Comparison of ENCODE assay signal across 8 mouse cellular contexts in genomic region chr2:144330960-144331371, GRCm38 (mm10). TPM values are rescaled to one million over a fixed set of nuclear protein-coding genes. Genes with fewer than 3 reads are reported as not detected.
DNase-seq lines count a peak whose midpoint lies in the region; ATAC-seq and TF ChIP-seq lines count a peak whose summit lies in the region.

No protein-coding gene starts in this region.

- no peaks in the 10 kb centered on the region for H3K9me3 ChIP-seq in forebrain, embryonic 11.5 days (ENCODE audit: control insufficient read depth, low read length)
- no peaks in the 10 kb centered on the region for H3K9me3 ChIP-seq in intestine, embryonic 16.5 days (ENCODE audit: control insufficient read depth, low read length)
- H3K9me3 ChIP-seq in liver, embryonic 16.5 days (replicated peaks; ENCODE audit: control insufficient read depth, low read length): no peaks in the 10 kb centered on the region
- H3K9me3 ChIP-seq in neural tube, embryonic 12.5 days: no peaks in the 10 kb centered on the region

- intact Hi-C loops in heart, adult 2 months (cut with DNase I): no loop called here

- CTCF ChIA-PET in Patski (lab: Charles Lee): no interaction called here

- POLR2A ChIA-PET in Patski (lab: Charles Lee): no interaction called here

- TF ChIP-seq POLR2A in heart, adult 2 months (IDR thresholded peaks at IDR 0.05; ENCODE audit: insufficient read depth, low read depth, low read length): no peak

- peak; percentile 51 for ATAC-seq in Patski
- peak; percentile 54 for ATAC-seq in forebrain, embryonic 11.5 days (replicated peaks; ENCODE audit: low FRiP score)
- ATAC-seq in intestine, embryonic 16.5 days: peak; percentile 33
- no peak for ATAC-seq in liver, embryonic 16.5 days (ENCODE audit: low read depth)
- peak; percentile 50 for ATAC-seq in neural tube, embryonic 12.5 days (ENCODE audit: low FRiP score, low read depth)

- H3K79me2 ChIP-seq in heart, adult 2 months (replicated peaks; ENCODE audit: control insufficient read depth, insufficient read depth, low read length): no peaks in the 10 kb centered on the region

- in situ Hi-C loops in Patski (cut with MboI; ENCODE audit: low pct_unique_long_range_greater_than_20kb): no loop called here

- peak; percentile 10 to 34 for DNase-seq in heart, adult 2 months
- DNase-seq in heart, adult 8-10 months (ENCODE audit: low spot score): no peak
- no peak for DNase-seq in Patski (ENCODE audit: low read depth, low spot score)
- peak; percentile 68 for DNase-seq in forebrain, embryonic 11.5 days (ENCODE audit: low spot score)
- DNase-seq in layer of hippocampus, postnatal 25 days (ENCODE audit: extremely low spot score in 1 of 2, low spot score in 1 of 2): no peak

- no peak for TF ChIP-seq EP300 in heart, adult 2 months (IDR thresholded peaks at IDR 0.05; ENCODE audit: insufficient read depth, low read depth, low read length)

- H3K4me2 ChIP-seq in forebrain, embryonic 11.5 days (ENCODE audit: low read depth, low read length, severe bottlenecking): peak overlapping the region; percentile 71
- H3K4me2 ChIP-seq in intestine, embryonic 16.5 days (ENCODE audit: low read depth, low read length): peak overlapping the region; percentile 95
- H3K4me2 ChIP-seq in liver, embryonic 16.5 days (ENCODE audit: low read depth, low read length): peak overlapping the region; percentile 71
- H3K4me2 ChIP-seq in neural tube, embryonic 12.5 days (replicated peaks): peak overlapping the region; percentile 96

- H3K9ac ChIP-seq in heart, adult 2 months (ENCODE audit: low read depth, low read length): peak overlapping the region; percentile 21
- peak overlapping the region; percentile 23; the same call in 1 of the 2 replicates for H3K9ac ChIP-seq in forebrain, embryonic 11.5 days (ENCODE audit: low read length)
- peak overlapping the region; percentile 66 for H3K9ac ChIP-seq in intestine, embryonic 16.5 days (ENCODE audit: low read depth, low read length)
- H3K9ac ChIP-seq in liver, embryonic 16.5 days (ENCODE audit: low read depth, low read length): peak overlapping the region; percentile 20; the same call in 1 of the 2 replicates
- H3K9ac ChIP-seq in neural tube, embryonic 12.5 days: peak overlapping the region; percentile 42; the same call in 1 of the 2 replicates

- no peaks in the 10 kb centered on the region for H3K4me1 ChIP-seq in heart, adult 2 months (ENCODE audit: control insufficient read depth, insufficient read depth, low read length)
- peaks cover 18% of the 10 kb centered on the region; the same call in 1 of the 2 replicates for H3K4me1 ChIP-seq in forebrain, embryonic 11.5 days (replicated peaks; ENCODE audit: control insufficient read depth, insufficient read depth, low read length)
- H3K4me1 ChIP-seq in intestine, embryonic 16.5 days (ENCODE audit: control insufficient read depth, insufficient read depth, low read length): peaks cover 31% of the 10 kb centered on the region
- peaks cover 8% of the 10 kb centered on the region for H3K4me1 ChIP-seq in liver, embryonic 16.5 days (ENCODE audit: control insufficient read depth, low read depth, low read length)
- peaks cover 36% of the 10 kb centered on the region for H3K4me1 ChIP-seq in neural tube, embryonic 12.5 days

- H3K4me3 ChIP-seq in heart, adult 2 months: peak overlapping the region; percentile 42
- H3K4me3 ChIP-seq in forebrain, embryonic 11.5 days (ENCODE audit: low read depth, low read length): peak overlapping the region; percentile 38
- H3K4me3 ChIP-seq in intestine, embryonic 16.5 days (ENCODE audit: low read length): peak overlapping the region; percentile 61
- H3K4me3 ChIP-seq in liver, embryonic 16.5 days (ENCODE audit: low read depth, low read length): peak overlapping the region; percentile 55
- peak overlapping the region; percentile 45 for H3K4me3 ChIP-seq in neural tube, embryonic 12.5 days

- peaks cover 27% of the 10 kb centered on the region for H3K27me3 ChIP-seq in heart, adult 2 months (ENCODE audit: control insufficient read depth, insufficient read depth, low read length)
- peaks cover 30% of the 10 kb centered on the region for H3K27me3 ChIP-seq in Patski
- peaks cover 55% of the 10 kb centered on the region for H3K27me3 ChIP-seq in forebrain, embryonic 11.5 days (ENCODE audit: control insufficient read depth, insufficient read depth, low read length)
- H3K27me3 ChIP-seq in intestine, embryonic 16.5 days (replicated peaks; ENCODE audit: control insufficient read depth, insufficient read depth, low read length): peaks cover 22% of the 10 kb centered on the region
- peaks cover 67% of the 10 kb centered on the region for H3K27me3 ChIP-seq in liver, embryonic 16.5 days (ENCODE audit: control insufficient read depth, insufficient read depth, low read depth, low read length)
- peaks cover 75% of the 10 kb centered on the region for H3K27me3 ChIP-seq in neural tube, embryonic 12.5 days (replicated peaks)

- no peak for TF ChIP-seq CTCF in heart, adult 2 months (IDR thresholded peaks at IDR 0.05)
- no peak for TF ChIP-seq CTCF in Patski (IDR thresholded peaks at IDR 0.05)

- no peaks in the 10 kb centered on the region for H3K36me3 ChIP-seq in heart, adult 2 months (ENCODE audit: control insufficient read depth, insufficient read depth, low read length)
- H3K36me3 ChIP-seq in forebrain, embryonic 11.5 days (ENCODE audit: control insufficient read depth, insufficient read depth, low read length): no peaks in the 10 kb centered on the region
- H3K36me3 ChIP-seq in intestine, embryonic 16.5 days (ENCODE audit: control insufficient read depth, insufficient read depth, low read length): no peaks in the 10 kb centered on the region
- no peaks in the 10 kb centered on the region for H3K36me3 ChIP-seq in liver, embryonic 16.5 days (ENCODE audit: control insufficient read depth, insufficient read depth)
- no peaks in the 10 kb centered on the region for H3K36me3 ChIP-seq in neural tube, embryonic 12.5 days

- no peak overlapping the region for H3K27ac ChIP-seq in heart, adult 2 months
- H3K27ac ChIP-seq in forebrain, embryonic 11.5 days (ENCODE audit: low read depth, low read length): no peak overlapping the region
- H3K27ac ChIP-seq in intestine, embryonic 16.5 days (ENCODE audit: low read length): no peak overlapping the region
- H3K27ac ChIP-seq in liver, embryonic 16.5 days (ENCODE audit: low read length): no peak overlapping the region
- H3K27ac ChIP-seq in neural tube, embryonic 12.5 days: no peak overlapping the region

- WGBS in heart, adult 2 months: under 1% methylated on average over 48 of the region's 50 CpGs
- WGBS in forebrain, embryonic 11.5 days: 1% methylated on average over 49 of the region's 50 CpGs
- under 1% methylated on average over 50 of the region's 50 CpGs for WGBS in intestine, embryonic 16.5 days
- WGBS in liver, embryonic 16.5 days (ENCODE audit: insufficient replicate concordance): under 1% methylated on average over 50 of the region's 50 CpGs
- WGBS in neural tube, embryonic 12.5 days: under 1% methylated on average over 50 of the region's 50 CpGs

RNA-seq across cellular contexts. Expression of gene Ovol2, which starts 1.0 kb away (rescaled TPM):
- total RNA-seq in heart, adult 2 months (2021): not detected
- polyA plus RNA-seq in heart, adult 2 months (2012; rRNA removed): 0.14 TPM in 1 of 2 replicates, not detected in the other
- total RNA-seq in heart, adult 8-10 months (2022): not detected
- polyA plus RNA-seq in Patski (2021): not detected
- polyA plus RNA-seq in forebrain, embryonic 11.5 days (2014; fragmentation: Nextera tagmentation; extraction: Ambion mirVana): 0.24 TPM in 1 of 2 replicates, not detected in the other
- 1.2 TPM in 2 replicates for polyA plus RNA-seq in intestine, embryonic 16.5 days (2015; fragmentation: Nextera tagmentation; extraction: Ambion mirVana)
- polyA plus RNA-seq in liver, embryonic 16.5 days (2015; fragmentation: Nextera tagmentation; extraction: Ambion mirVana): 0.06 TPM in 1 of 2 replicates, not detected in the other
- 0.13 and 0.16 TPM in 2 replicates for polyA plus RNA-seq in neural tube, embryonic 12.5 days (2016; fragmentation: Nextera tagmentation; extraction: Ambion mirVana)
- 1 to 10 TPM in 1 of 2 experiments, under 1 TPM in 1; 0.96 to 1.0 TPM for total RNA-seq in layer of hippocampus, postnatal 25 days (2021)

RNA-seq across cellular contexts. Expression of gene Kat14, which starts 37.8 kb away (rescaled TPM):
- total RNA-seq in heart, adult 2 months (2021): 10 to 100 TPM; 23.7 to 26.8 TPM
- polyA plus RNA-seq in heart, adult 2 months (2012; rRNA removed): 22.2 and 26.1 TPM in 2 replicates
- total RNA-seq in heart, adult 8-10 months (2022): 10 to 100 TPM; 22.9 to 30.2 (median 27.5) TPM
- 35.8 TPM for polyA plus RNA-seq in Patski (2021)
- 39.9 and 44.9 TPM in 2 replicates for polyA plus RNA-seq in forebrain, embryonic 11.5 days (2014; fragmentation: Nextera tagmentation; extraction: Ambion mirVana)
- polyA plus RNA-seq in intestine, embryonic 16.5 days (2015; fragmentation: Nextera tagmentation; extraction: Ambion mirVana): 44.7 and 45.5 TPM in 2 replicates
- 12.9 and 15.3 TPM in 2 replicates for polyA plus RNA-seq in liver, embryonic 16.5 days (2015; fragmentation: Nextera tagmentation; extraction: Ambion mirVana)
- 38.8 and 39.8 TPM in 2 replicates for polyA plus RNA-seq in neural tube, embryonic 12.5 days (2016; fragmentation: Nextera tagmentation; extraction: Ambion mirVana)
- 10 to 100 TPM; 30.9 to 31.4 TPM for total RNA-seq in layer of hippocampus, postnatal 25 days (2021)

RNA-seq across cellular contexts. Expression of gene Pet117, which starts 37.8 kb away (rescaled TPM):
- total RNA-seq in heart, adult 2 months (2021): 1 to 10 TPM; 8.9 to 9.1 TPM
- not detected in 2 replicates for polyA plus RNA-seq in heart, adult 2 months (2012; rRNA removed)
- total RNA-seq in heart, adult 8-10 months (2022): 10 to 100 TPM in 2 of 4 experiments, 1 to 10 TPM in 2; 8.9 to 13.3 (median 10.7) TPM
- 0.24 TPM for polyA plus RNA-seq in Patski (2021)
- polyA plus RNA-seq in forebrain, embryonic 11.5 days (2014; fragmentation: Nextera tagmentation; extraction: Ambion mirVana): 4.7 TPM in 1 of 2 replicates, not detected in the other
- 1.3 and 4.2 TPM in 2 replicates for polyA plus RNA-seq in intestine, embryonic 16.5 days (2015; fragmentation: Nextera tagmentation; extraction: Ambion mirVana)
- 0.63 and 1.1 TPM in 2 replicates for polyA plus RNA-seq in liver, embryonic 16.5 days (2015; fragmentation: Nextera tagmentation; extraction: Ambion mirVana)
- polyA plus RNA-seq in neural tube, embryonic 12.5 days (2016; fragmentation: Nextera tagmentation; extraction: Ambion mirVana): 3.3 TPM in 1 of 2 replicates, not detected in the other
- total RNA-seq in layer of hippocampus, postnatal 25 days (2021): 1 to 10 TPM; 2.8 to 8.3 TPM

Comparison
In these comparisons a context has a peak if more than half of its experiments do, and no peak if none do; other contexts are left out.
1. DNase-seq: peak in heart, adult 2 months (2 of 2) and forebrain, embryonic 11.5 days (single experiment); none in heart, adult 8-10 months (single experiment), Patski (single experiment) and layer of hippocampus, postnatal 25 days (0 of 2).
2. Peak in every context shown above with its lines, with median percentiles within 50 percentile points of each other: H3K4me3 ChIP-seq, H3K9ac ChIP-seq and H3K4me2 ChIP-seq.